ENCODE assay signal across 21 mouse cellular contexts in the genomic region with DNA sequence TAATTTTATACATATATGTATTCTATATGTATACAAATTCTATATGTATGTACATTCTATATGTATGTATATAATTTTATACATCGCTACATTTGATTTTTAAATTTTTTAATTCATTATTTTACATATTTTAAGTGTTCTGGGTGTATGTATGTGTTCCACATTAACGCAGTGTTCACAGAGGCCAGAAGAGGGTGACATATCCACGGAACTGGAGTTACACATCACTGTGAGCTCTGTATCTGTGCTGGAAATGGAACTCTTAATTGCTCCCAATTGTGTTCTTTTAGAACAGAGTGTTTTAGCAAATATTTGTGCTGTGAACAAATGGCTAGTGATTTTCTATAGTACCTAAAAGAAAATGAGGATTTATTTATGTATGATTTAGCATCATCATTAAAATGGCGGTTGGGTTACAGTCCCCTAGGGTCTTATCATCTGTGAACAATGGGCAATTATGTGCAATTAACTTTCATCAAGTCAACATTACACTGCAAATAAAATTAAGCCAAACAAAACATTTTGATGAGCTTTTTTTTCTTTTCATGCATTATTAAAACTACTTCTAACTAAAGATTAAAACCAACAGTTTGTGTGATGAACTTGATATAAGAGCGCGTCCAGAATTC. TPM values are rescaled to one million over a fixed set of nuclear protein-coding genes. Genes with fewer than 3 reads are reported as not detected.
A peak's percentile ranks its signal among the peaks of the same experiment; 100 is the strongest.
DNase-seq lines count a peak whose midpoint lies in the region; ATAC-seq and TF ChIP-seq lines count a peak whose summit lies in the region.
"Had no signal": no experiment of that assay in that cellular context is flagged by ENCODE, and none has a peak within 500 bp of the region (broad histone marks: within the 10 kb centered on the region; RNA-seq: fewer than 3 reads in every experiment).

No protein-coding gene starts in this region.

- H3K4me1 ChIP-seq in midbrain, embryonic 13.5 days (replicated peaks), result no peaks in the 10 kb centered on the region
- no peaks in the 10 kb centered on the region for H3K4me1 ChIP-seq in midbrain, embryonic 10.5 days
- H3K4me1 ChIP-seq in forebrain, embryonic 14.5 days (ENCODE audit: control insufficient read depth, insufficient read depth, low read length), result no peaks in the 10 kb centered on the region
- H3K4me1 ChIP-seq in neural tube, embryonic 15.5 days, result no peaks in the 10 kb centered on the region
- no peaks in the 10 kb centered on the region for H3K4me1 ChIP-seq in limb, embryonic 10.5 days
- H3K4me1 ChIP-seq: embryonic facial prominence, embryonic 10.5 days; heart, embryonic 12.5 days; hindbrain, embryonic 15.5 days; kidney, embryonic 15.5 days; liver, embryonic 12.5 days had no signal

- no peak overlapping the region for H3K27ac ChIP-seq in midbrain, embryonic 13.5 days
- H3K27ac ChIP-seq in midbrain, embryonic 10.5 days (replicated peaks), result no peak overlapping the region
- H3K27ac ChIP-seq in forebrain, embryonic 14.5 days (ENCODE audit: low read depth, low read length), result no peak overlapping the region
- no peak overlapping the region for H3K27ac ChIP-seq in neural tube, embryonic 15.5 days (replicated peaks)
- H3K27ac ChIP-seq in limb, embryonic 10.5 days, result no peak overlapping the region
- no peak overlapping the region for H3K27ac ChIP-seq in left cerebral cortex, adult 2 months
- H3K27ac ChIP-seq: embryonic facial prominence, embryonic 10.5 days; hindbrain, embryonic 15.5 days; kidney, embryonic 15.5 days; liver, embryonic 12.5 days had no signal

- ATAC-seq in midbrain, embryonic 13.5 days, result 0 out of 2 replicates have a peak, but pooled peaks have one; percentile 55
- ATAC-seq in forebrain, embryonic 14.5 days, result peak; percentile 48; the same call in 1 of the 2 replicates
- ATAC-seq in neural tube, embryonic 15.5 days (ENCODE audit: low FRiP score), result peak; percentile 57; the same call in 1 of the 2 replicates
- ATAC-seq: liver, embryonic 12.5 days had no signal

- H3K36me3 ChIP-seq in midbrain, embryonic 13.5 days, result no peaks in the 10 kb centered on the region
- no peaks in the 10 kb centered on the region for H3K36me3 ChIP-seq in midbrain, embryonic 10.5 days
- H3K36me3 ChIP-seq in forebrain, embryonic 14.5 days (ENCODE audit: control insufficient read depth, insufficient read depth, low read length), result no peaks in the 10 kb centered on the region
- H3K36me3 ChIP-seq in neural tube, embryonic 15.5 days, result no peaks in the 10 kb centered on the region
- H3K36me3 ChIP-seq in limb, embryonic 10.5 days, result no peaks in the 10 kb centered on the region
- H3K36me3 ChIP-seq: embryonic facial prominence, embryonic 10.5 days; G1E; heart, embryonic 12.5 days; hindbrain, embryonic 15.5 days; kidney, embryonic 15.5 days; liver, embryonic 12.5 days had no signal

- no peaks in the 10 kb centered on the region for H3K9me3 ChIP-seq in midbrain, embryonic 13.5 days
- no peaks in the 10 kb centered on the region for H3K9me3 ChIP-seq in midbrain, embryonic 10.5 days (replicated peaks)
- no peaks in the 10 kb centered on the region for H3K9me3 ChIP-seq in forebrain, embryonic 14.5 days (replicated peaks; ENCODE audit: control insufficient read depth, low read length)
- no peaks in the 10 kb centered on the region for H3K9me3 ChIP-seq in neural tube, embryonic 15.5 days (replicated peaks)
- H3K9me3 ChIP-seq in limb, embryonic 10.5 days (replicated peaks), result no peaks in the 10 kb centered on the region
- H3K9me3 ChIP-seq: embryonic facial prominence, embryonic 10.5 days; heart, embryonic 12.5 days; hindbrain, embryonic 15.5 days; kidney, embryonic 15.5 days; liver, embryonic 12.5 days had no signal

- WGBS in midbrain, embryonic 13.5 days, result 87% methylated on average over 6 of the region's 6 CpGs
- 84% methylated on average over 6 of the region's 6 CpGs for WGBS in midbrain, embryonic 10.5 days
- WGBS in forebrain, embryonic 14.5 days, result 79% methylated on average over 6 of the region's 6 CpGs
- WGBS in neural tube, embryonic 15.5 days, result 64% methylated on average over 6 of the region's 6 CpGs
- WGBS in limb, embryonic 10.5 days, result 89% methylated on average over 6 of the region's 6 CpGs

- TF ChIP-seq CTCF in left cerebral cortex, adult 2 months (IDR thresholded peaks at IDR 0.05), result no peak; the same call in none of the 2 replicates

- H3K4me3 ChIP-seq in midbrain, embryonic 13.5 days (replicated peaks), result no peak overlapping the region
- no peak overlapping the region for H3K4me3 ChIP-seq in midbrain, embryonic 10.5 days
- no peak overlapping the region for H3K4me3 ChIP-seq in forebrain, embryonic 14.5 days (ENCODE audit: low read depth, low read length)
- no peak overlapping the region for H3K4me3 ChIP-seq in neural tube, embryonic 15.5 days (replicated peaks)
- H3K4me3 ChIP-seq in limb, embryonic 10.5 days, result no peak overlapping the region
- no peak overlapping the region for H3K4me3 ChIP-seq in left cerebral cortex, adult 2 months
- H3K4me3 ChIP-seq: embryonic facial prominence, embryonic 10.5 days; heart, embryonic 12.5 days; hindbrain, embryonic 15.5 days; kidney, embryonic 15.5 days; liver, embryonic 12.5 days had no signal

- intact Hi-C loops in left cerebral cortex, adult 2 months (cut with DNase I), result no loop called here

- H3K27me3 ChIP-seq in midbrain, embryonic 13.5 days, result no peaks in the 10 kb centered on the region
- H3K27me3 ChIP-seq in midbrain, embryonic 10.5 days (ENCODE audit: low read depth, poor library complexity, severe bottlenecking), result no peaks in the 10 kb centered on the region
- H3K27me3 ChIP-seq in forebrain, embryonic 14.5 days (replicated peaks; ENCODE audit: control insufficient read depth, insufficient read depth, low read length), result no peaks in the 10 kb centered on the region
- H3K27me3 ChIP-seq in neural tube, embryonic 15.5 days (replicated peaks), result no peaks in the 10 kb centered on the region
- H3K27me3 ChIP-seq in limb, embryonic 10.5 days (ENCODE audit: low read depth, poor library complexity, severe bottlenecking), result no peaks in the 10 kb centered on the region
- H3K27me3 ChIP-seq: heart, embryonic 12.5 days; hindbrain, embryonic 15.5 days; kidney, embryonic 15.5 days; liver, embryonic 12.5 days had no signal

- peak; percentile 3 for DNase-seq in embryo, embryonic 10.5 days (ENCODE audit: low spot score)
- DNase-seq in embryo, embryonic 11 days, result no peak
- DNase-seq in midbrain, embryonic 10.5 days (ENCODE audit: low spot score), result no peak
- peak; percentile 17 for DNase-seq in forebrain, embryonic 14.5 days (ENCODE audit: low spot score)
- DNase-seq in limb, embryonic 10.5 days (ENCODE audit: low spot score), result no peak
- no peak for DNase-seq in left cerebral cortex, adult 2 months (ENCODE audit: extremely low spot score in 1 of 2, low spot score in 2 of 2)
- DNase-seq: cerebellum, adult 11-12 months; lung, postnatal 10 days had no signal

- H3K9ac ChIP-seq in midbrain, embryonic 13.5 days (replicated peaks), result no peak overlapping the region
- H3K9ac ChIP-seq in forebrain, embryonic 14.5 days (ENCODE audit: low read length), result no peak overlapping the region
- H3K9ac ChIP-seq in neural tube, embryonic 15.5 days (replicated peaks), result no peak overlapping the region
- H3K9ac ChIP-seq: heart, embryonic 12.5 days; hindbrain, embryonic 15.5 days; kidney, embryonic 15.5 days; liver, embryonic 12.5 days had no signal

- H3K4me2 ChIP-seq in midbrain, embryonic 13.5 days (replicated peaks), result no peak overlapping the region
- no peak overlapping the region for H3K4me2 ChIP-seq in forebrain, embryonic 14.5 days (ENCODE audit: low read length)
- no peak overlapping the region for H3K4me2 ChIP-seq in neural tube, embryonic 15.5 days
- H3K4me2 ChIP-seq: heart, embryonic 12.5 days; hindbrain, embryonic 15.5 days; kidney, embryonic 15.5 days; liver, embryonic 12.5 days had no signal

RNA-seq across cellular contexts. Expression of a gene that starts 40.4 kb away (rescaled TPM):
- polyA plus RNA-seq in midbrain, embryonic 13.5 days (2015; fragmentation: Nextera tagmentation; extraction: Ambion mirVana), result not detected in 2 replicates
- not detected in 2 replicates for polyA plus RNA-seq in midbrain, embryonic 10.5 days (2016; fragmentation: Nextera tagmentation; extraction: Ambion mirVana)
- not detected in 2 replicates for polyA plus RNA-seq in forebrain, embryonic 14.5 days (2014; fragmentation: Nextera tagmentation; extraction: Ambion mirVana)
- polyA plus RNA-seq in neural tube, embryonic 15.5 days (2015; fragmentation: Nextera tagmentation; extraction: Ambion mirVana), result not detected in 2 replicates
- polyA plus RNA-seq in limb, embryonic 10.5 days (2016; fragmentation: Nextera tagmentation; extraction: Ambion mirVana), result not detected in 2 replicates
- not detected for total RNA-seq in left cerebral cortex, adult 2 months (2021)
- total RNA-seq: G1E; gastrocnemius, adult 8-10 months; layer of hippocampus, adult 8-10 months; left cerebral cortex, postnatal 36 days; neutrophil, adult 5-6 weeks had no signal
- polyA plus RNA-seq: embryonic facial prominence, embryonic 10.5 days; G1E; heart, embryonic 12.5 days; hindbrain, embryonic 15.5 days; kidney, embryonic 15.5 days; liver, embryonic 12.5 days; urinary bladder, adult 2 months had no signal

Comparison
In these comparisons a context has a peak if more than half of its experiments do, and no peak if none do; other contexts are left out.
1. DNase-seq: peak in embryo, embryonic 10.5 days (single experiment) and forebrain, embryonic 14.5 days (single experiment); none in embryo, embryonic 11 days (single experiment), midbrain, embryonic 10.5 days (single experiment), limb, embryonic 10.5 days (single experiment) and left cerebral cortex, adult 2 months (0 of 2).
2. Peak in every context shown above with its lines, with median percentiles within 50 percentile points of each other: ATAC-seq.